Mouse (Mus musculus): ENCODE results near the gene Tmem156. TPM values are rescaled to one million over a fixed set of nuclear protein-coding genes. Genes with fewer than 3 reads are reported as not detected.

The Tmem156 gene
- polyA plus RNA-seq, 1 experiment from 2014 or later: 0.45 TPM

GRCm38 (mm10) chr5:65074693-65075092 is 17.2 kb downstream of the Tmem156 start:
- no peak overlapping the region for H3K27ac ChIP-seq (replicated peaks; ENCODE audit: low read depth, low read length)
- H3K4me1 ChIP-seq (ENCODE audit: control insufficient read depth, insufficient read depth, low read length): no peaks in the 10 kb centered on the region
- H3K9ac ChIP-seq (ENCODE audit: low read depth, low read length): no peak overlapping the region
- H3K4me3 ChIP-seq (ENCODE audit: low read depth, low read length): no peak overlapping the region
- H3K27me3 ChIP-seq (replicated peaks; ENCODE audit: control insufficient read depth, insufficient read depth, low read length): no peaks in the 10 kb centered on the region
- no peaks in the 10 kb centered on the region for H3K9me3 ChIP-seq (ENCODE audit: control insufficient read depth, low read length)
- 60% methylated on average over 7 of the region's 7 CpGs for WGBS
- H3K36me3 ChIP-seq (ENCODE audit: control insufficient read depth, insufficient read depth, low read length): no peaks in the 10 kb centered on the region
- DNase-seq (ENCODE audit: low spot score) (no peak), ATAC-seq (ENCODE audit: low read depth) (no peak)
- H3K4me2 ChIP-seq (ENCODE audit: low read depth, low read length): no peak overlapping the region

GRCm38 (mm10) chr5:65073247-65073646 is 18.7 kb downstream of the Tmem156 start:
- no peak overlapping the region for H3K27ac ChIP-seq (replicated peaks; ENCODE audit: low read depth, low read length)
- no peak overlapping the region for H3K4me2 ChIP-seq (ENCODE audit: low read depth, low read length)
- no peaks in the 10 kb centered on the region for H3K4me1 ChIP-seq (ENCODE audit: control insufficient read depth, insufficient read depth, low read length)
- H3K4me3 ChIP-seq (ENCODE audit: low read depth, low read length): no peak overlapping the region
- no peak overlapping the region for H3K9ac ChIP-seq (ENCODE audit: low read depth, low read length)
- ATAC-seq (ENCODE audit: low read depth): no peak
- no peaks in the 10 kb centered on the region for H3K9me3 ChIP-seq (ENCODE audit: control insufficient read depth, low read length)
- H3K36me3 ChIP-seq (ENCODE audit: control insufficient read depth, insufficient read depth, low read length): no peaks in the 10 kb centered on the region
- 73% methylated on average over 4 of the region's 4 CpGs for WGBS
- no peak for DNase-seq (ENCODE audit: low spot score)
- H3K27me3 ChIP-seq (replicated peaks; ENCODE audit: control insufficient read depth, insufficient read depth, low read length): no peaks in the 10 kb centered on the region

- 33% methylated on average over 6 of the region's 6 CpGs for WGBS
- Histone ChIP-seq H3K27ac (replicated peaks; ENCODE audit: low read depth, low read length) (no peak overlapping the region), H3K9ac (ENCODE audit: low read depth, low read length) (no peak overlapping the region), H3K4me1 (ENCODE audit: control insufficient read depth, insufficient read depth, low read length) (no peaks in the 10 kb centered on the region), H3K4me2 (ENCODE audit: low read depth, low read length) (no peak overlapping the region), H3K9me3 (ENCODE audit: control insufficient read depth, low read length) (no peaks in the 10 kb centered on the region), H3K27me3 (replicated peaks; ENCODE audit: control insufficient read depth, insufficient read depth, low read length) (no peaks in the 10 kb centered on the region), H3K36me3 (ENCODE audit: control insufficient read depth, insufficient read depth, low read length) (no peaks in the 10 kb centered on the region), H3K4me3 (ENCODE audit: low read depth, low read length) (no peak overlapping the region)
- DNase-seq (ENCODE audit: low spot score) (peak; percentile 62), ATAC-seq (ENCODE audit: low read depth) (peak; percentile 75)
These were observed 20.2 kb downstream of the Tmem156 start for GRCm38 (mm10) chr5:65071689-65072118.

GRCm38 (mm10) chr5:65069872-65070271 is 22.1 kb downstream of the Tmem156 start:
- Histone ChIP-seq H3K36me3 (ENCODE audit: control insufficient read depth, insufficient read depth, low read length) (no peaks in the 10 kb centered on the region), H3K9ac (ENCODE audit: low read depth, low read length) (no peak overlapping the region), H3K27me3 (replicated peaks; ENCODE audit: control insufficient read depth, insufficient read depth, low read length) (no peaks in the 10 kb centered on the region), H3K9me3 (ENCODE audit: control insufficient read depth, low read length) (no peaks in the 10 kb centered on the region), H3K4me1 (ENCODE audit: control insufficient read depth, insufficient read depth, low read length) (no peaks in the 10 kb centered on the region), H3K4me3 (ENCODE audit: low read depth, low read length) (no peak overlapping the region), H3K27ac (replicated peaks; ENCODE audit: low read depth, low read length) (no peak overlapping the region), H3K4me2 (ENCODE audit: low read depth, low read length) (no peak overlapping the region)
- 66% methylated on average over 11 of the region's 11 CpGs for WGBS
- DNase-seq (ENCODE audit: low spot score) (no peak), ATAC-seq (ENCODE audit: low read depth) (no peak)

- Histone ChIP-seq H3K27ac (replicated peaks; ENCODE audit: low read depth, low read length) (no peak overlapping the region), H3K27me3 (replicated peaks; ENCODE audit: control insufficient read depth, insufficient read depth, low read length) (no peaks in the 10 kb centered on the region), H3K4me3 (ENCODE audit: low read depth, low read length) (no peak overlapping the region), H3K9ac (ENCODE audit: low read depth, low read length) (no peak overlapping the region), H3K9me3 (ENCODE audit: control insufficient read depth, low read length) (no peaks in the 10 kb centered on the region), H3K4me1 (ENCODE audit: control insufficient read depth, insufficient read depth, low read length) (no peaks in the 10 kb centered on the region), H3K4me2 (ENCODE audit: low read depth, low read length) (no peak overlapping the region), H3K36me3 (ENCODE audit: control insufficient read depth, insufficient read depth, low read length) (no peaks in the 10 kb centered on the region)
- WGBS: 77% methylated on average over 6 of the region's 6 CpGs
- DNase-seq (ENCODE audit: low spot score) (no peak), ATAC-seq (ENCODE audit: low read depth) (no peak)
These were observed 23.8 kb downstream of the Tmem156 start for GRCm38 (mm10) chr5:65068166-65068565.

- H3K9ac ChIP-seq (ENCODE audit: low read depth, low read length): no peak overlapping the region
- 80% methylated on average over 2 of the region's 2 CpGs for WGBS
- no peak for ATAC-seq (ENCODE audit: low read depth)
These were observed 28.7 kb downstream of the Tmem156 start for GRCm38 (mm10) chr5:65063266-65063665.

GRCm38 (mm10) chr5:65062236-65062635 is 29.7 kb downstream of the Tmem156 start:
- DNase-seq (ENCODE audit: low spot score): no peak
- no peak for ATAC-seq (ENCODE audit: low read depth)
- no peak overlapping the region for H3K4me2 ChIP-seq (ENCODE audit: low read depth, low read length)
- no peaks in the 10 kb centered on the region for H3K9me3 ChIP-seq (ENCODE audit: control insufficient read depth, low read length)
- H3K27ac ChIP-seq (replicated peaks; ENCODE audit: low read depth, low read length): no peak overlapping the region
- no peaks in the 10 kb centered on the region for H3K27me3 ChIP-seq (replicated peaks; ENCODE audit: control insufficient read depth, insufficient read depth, low read length)
- no peaks in the 10 kb centered on the region for H3K4me1 ChIP-seq (ENCODE audit: control insufficient read depth, insufficient read depth, low read length)
- H3K4me3 ChIP-seq (ENCODE audit: low read depth, low read length): no peak overlapping the region
- H3K9ac ChIP-seq (ENCODE audit: low read depth, low read length): no peak overlapping the region
- no peaks in the 10 kb centered on the region for H3K36me3 ChIP-seq (ENCODE audit: control insufficient read depth, insufficient read depth, low read length)
- 90% methylated on average over 4 of the region's 4 CpGs for WGBS

More at GRCm38 (mm10) chr5:65063266-65063665, 28.7 kb downstream of the Tmem156 start:
- H3K4me1 ChIP-seq (ENCODE audit: control insufficient read depth, insufficient read depth, low read length): no peaks in the 10 kb centered on the region
- H3K27me3 ChIP-seq (replicated peaks; ENCODE audit: control insufficient read depth, insufficient read depth, low read length): no peaks in the 10 kb centered on the region
- no peak overlapping the region for H3K27ac ChIP-seq (replicated peaks; ENCODE audit: low read depth, low read length)
- no peak for DNase-seq (ENCODE audit: low spot score)
- no peak overlapping the region for H3K4me3 ChIP-seq (ENCODE audit: low read depth, low read length)
- no peaks in the 10 kb centered on the region for H3K9me3 ChIP-seq (ENCODE audit: control insufficient read depth, low read length)
- no peaks in the 10 kb centered on the region for H3K36me3 ChIP-seq (ENCODE audit: control insufficient read depth, insufficient read depth, low read length)
- no peak overlapping the region for H3K4me2 ChIP-seq (ENCODE audit: low read depth, low read length)

- no peaks in the 10 kb centered on the region for H3K36me3 ChIP-seq (ENCODE audit: control insufficient read depth, insufficient read depth, low read length)
- no peak overlapping the region for H3K9ac ChIP-seq (ENCODE audit: low read depth, low read length)
- no peak overlapping the region for H3K27ac ChIP-seq (replicated peaks; ENCODE audit: low read depth, low read length)
- no peaks in the 10 kb centered on the region for H3K27me3 ChIP-seq (replicated peaks; ENCODE audit: control insufficient read depth, insufficient read depth, low read length)
- DNase-seq (ENCODE audit: low spot score) (no peak), ATAC-seq (ENCODE audit: low read depth) (no peak)
- H3K4me2 ChIP-seq (ENCODE audit: low read depth, low read length): no peak overlapping the region
- H3K4me1 ChIP-seq (ENCODE audit: control insufficient read depth, insufficient read depth, low read length): no peaks in the 10 kb centered on the region
- H3K4me3 ChIP-seq (ENCODE audit: low read depth, low read length): no peak overlapping the region
- whole genome bisulfite sequencing: 62% methylated on average over 2 of the region's 2 CpGs
- H3K9me3 ChIP-seq (ENCODE audit: control insufficient read depth, low read length): no peaks in the 10 kb centered on the region
These were observed 32.1 kb downstream of the Tmem156 start for GRCm38 (mm10) chr5:65059806-65060205.

GRCm38 (mm10) chr5:65057596-65057995 is 34.3 kb downstream of the Tmem156 start:
- Histone ChIP-seq H3K27ac (replicated peaks; ENCODE audit: low read depth, low read length) (no peak overlapping the region), H3K27me3 (replicated peaks; ENCODE audit: control insufficient read depth, insufficient read depth, low read length) (no peaks in the 10 kb centered on the region), H3K4me2 (ENCODE audit: low read depth, low read length) (no peak overlapping the region), H3K4me1 (ENCODE audit: control insufficient read depth, insufficient read depth, low read length) (no peaks in the 10 kb centered on the region), H3K9me3 (ENCODE audit: control insufficient read depth, low read length) (no peaks in the 10 kb centered on the region), H3K4me3 (ENCODE audit: low read depth, low read length) (no peak overlapping the region), H3K36me3 (ENCODE audit: control insufficient read depth, insufficient read depth, low read length) (no peaks in the 10 kb centered on the region), H3K9ac (ENCODE audit: low read depth, low read length) (no peak overlapping the region)
- 98% methylated on average over 6 of the region's 6 CpGs for WGBS
- DNase-seq (ENCODE audit: low spot score) (no peak), ATAC-seq (ENCODE audit: low read depth) (no peak)
